Mouse (Mus musculus) C2C12 (cell line): ENCODE measurements around the gene Castor2. TPM values are rescaled to one million over a fixed set of nuclear protein-coding genes. Genes with fewer than 3 reads are reported as not detected.

Source experiments
- H3K27me3 ChIP-seq: one replicate; pipeline ENCODE4 v1.6.1; 2011; ENCODE audit not compliant: control insufficient read depth, insufficient read depth, insufficient read length
- H3K36me3 ChIP-seq: one replicate; pipeline ENCODE4 v1.6.1; 2011; ENCODE audit not compliant: control insufficient read depth, insufficient read depth
- H3K4me3 ChIP-seq: one replicate; pipeline ENCODE4 v1.5.1; 2011; ENCODE audit warnings: mild to moderate bottlenecking, control low read depth; ENCODE audit not compliant: poor library complexity, insufficient read depth, severe bottlenecking
- H3K79me2 ChIP-seq: one replicate; pipeline ENCODE4 v1.6.1; 2011; ENCODE audit not compliant: control insufficient read depth, insufficient read depth
- H3K79me3 ChIP-seq: one replicate; pipeline ENCODE4 v1.6.1; 2011; ENCODE audit warnings: low read depth, control low read depth
- H3ac ChIP-seq: one replicate; pipeline ENCODE3; 2011; ENCODE audit warnings: low read depth; ENCODE audit not compliant: control insufficient read depth, insufficient read length
- CEBPB ChIP-seq: IDR thresholded peaks from one replicate; pipeline ENCODE4 v1.6.1; 2011; ENCODE audit warnings: low read depth, mild to moderate bottlenecking, control low read depth, moderate library complexity
- CTCF ChIP-seq: IDR thresholded peaks from one replicate; pipeline ENCODE4 v1.5.1; 2011; ENCODE audit not compliant: control insufficient read depth, insufficient read depth, insufficient read length
- FOSL1 ChIP-seq: IDR thresholded peaks from one replicate; pipeline ENCODE4 v1.8.0; 2011; ENCODE audit warnings: mild to moderate bottlenecking, low read length; ENCODE audit not compliant: poor library complexity, insufficient read depth, severe bottlenecking
- MAX ChIP-seq: IDR thresholded peaks from one replicate; pipeline ENCODE4 v1.6.1; 2011; ENCODE audit warnings: mild to moderate bottlenecking, control low read depth
- MYOD1 ChIP-seq: IDR thresholded peaks from one replicate; pipeline ENCODE4 v1.6.1; 2011; ENCODE audit warnings: low read depth; ENCODE audit not compliant: control insufficient read depth, insufficient read length
- MYOG ChIP-seq: IDR thresholded peaks from one replicate; pipeline ENCODE4 v1.6.1; 2011; ENCODE audit not compliant: control insufficient read depth, insufficient read length; ENCODE audit errors: extremely low read depth
- USF1 ChIP-seq: IDR thresholded peaks from one replicate; pipeline ENCODE4 v1.6.1; 2011; ENCODE audit warnings: low read depth, mild to moderate bottlenecking, control low read depth, moderate library complexity
- polyA plus RNA-seq: library from polyadenylated mRNA; unstranded; fragments of >200 nt; fragmentation: generic; extraction: Trizol; gene quantifications from one replicate; pipeline ENCODE4 v1.2.1, GENCODE M21; 2012; ENCODE audit warnings: missing spikeins

The Castor2 gene
- polyA plus RNA-seq, 1 experiment, result 3.0 TPM

DNA sequence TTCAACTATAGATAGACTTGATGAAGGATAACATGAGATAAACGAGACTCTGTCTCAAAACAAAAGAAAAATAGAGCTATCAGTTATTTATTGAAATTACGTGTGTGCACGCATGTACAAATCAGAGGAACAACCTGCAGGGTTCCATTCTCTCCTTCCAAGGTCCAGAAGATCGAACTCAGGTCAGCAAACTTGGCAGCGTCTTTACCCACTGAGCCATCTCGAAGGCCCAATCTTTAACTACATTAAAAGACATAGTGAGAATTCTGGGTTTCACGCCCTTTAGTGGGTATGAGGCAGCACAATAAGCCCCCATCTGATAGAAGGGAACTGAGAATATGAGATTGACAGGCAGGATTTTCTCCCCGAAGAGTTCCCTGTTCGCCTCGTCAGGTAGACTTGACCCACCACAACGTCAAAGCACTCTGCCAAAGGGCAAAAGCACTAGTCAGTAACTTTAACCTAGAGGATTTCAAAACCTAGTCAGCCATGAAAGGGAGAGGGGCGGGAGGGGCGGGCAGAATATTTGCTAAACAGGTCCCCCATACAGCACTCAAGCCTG is 1.1 kb upstream of the Castor2 start:
- H3K36me3 ChIP-seq, result no peaks in the 10 kb centered on the region

GRCm38 (mm10) chr5:134098976-134099375 is 535 bp upstream of the Castor2 start:
- Histone ChIP-seq H3K4me3 (peak overlapping the region; percentile 48), H3K27me3 (no peaks in the 10 kb centered on the region), H3K36me3 (no peaks in the 10 kb centered on the region), H3K79me2 (no peaks in the 10 kb centered on the region), H3ac (peak overlapping the region; percentile 39), H3K79me3 (no peaks in the 10 kb centered on the region)
- TF ChIP-seq USF1 (no peak), MYOD1 (no peak), CEBPB (no peak), MYOG (no peak), CTCF (no peak), MAX (no peak), FOSL1 (no peak)

More for the DNA sequence above, 1.1 kb upstream of the Castor2 start:
- no peaks in the 10 kb centered on the region for H3K79me2 ChIP-seq
- TF ChIP-seq MYOG (no peak), CTCF (no peak), MYOD1 (no peak), CEBPB (no peak), USF1 (no peak), MAX (no peak), FOSL1 (no peak)
- H3K79me3 ChIP-seq, result no peaks in the 10 kb centered on the region
- no peak overlapping the region for H3ac ChIP-seq
- no peak overlapping the region for H3K4me3 ChIP-seq
- H3K27me3 ChIP-seq, result no peaks in the 10 kb centered on the region

DNA sequence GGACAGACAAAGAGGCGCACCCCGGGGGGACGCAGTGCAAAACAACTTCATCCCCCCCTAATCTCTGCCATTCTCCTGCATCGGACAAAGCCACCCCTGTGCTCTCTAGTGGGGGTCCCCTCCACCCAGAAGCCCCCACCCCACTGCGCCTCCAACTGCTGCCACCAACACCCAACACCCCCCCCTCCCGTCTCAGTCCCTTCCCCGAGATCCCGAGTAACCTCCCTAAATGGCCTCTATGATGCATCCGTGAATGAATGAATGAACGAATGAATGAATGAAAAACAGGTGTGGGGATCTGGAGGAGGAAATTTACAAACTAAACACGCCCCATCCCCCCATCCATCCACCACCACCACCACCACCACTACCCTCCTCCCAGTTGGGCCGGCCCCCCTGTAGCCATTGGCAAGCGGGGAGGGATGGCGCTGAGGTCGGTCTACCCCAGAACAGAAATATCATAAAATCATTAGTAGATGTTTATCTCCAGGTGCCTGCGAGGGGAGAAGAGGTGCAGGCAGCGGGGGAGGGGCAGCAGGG is 791 bp downstream of the Castor2 start:
- H3K4me3 ChIP-seq, result peak overlapping the region; percentile 48
- H3ac ChIP-seq, result no peak overlapping the region
- no peak for TF ChIP-seq USF1
- no peak for TF ChIP-seq CTCF
- no peak for TF ChIP-seq MYOG
- TF ChIP-seq MYOD1, result no peak
- no peak for TF ChIP-seq FOSL1
- TF ChIP-seq CEBPB, result no peak
- no peak for TF ChIP-seq MAX
- H3K27me3 ChIP-seq, result no peaks in the 10 kb centered on the region
- no peaks in the 10 kb centered on the region for H3K79me2 ChIP-seq
- H3K36me3 ChIP-seq, result no peaks in the 10 kb centered on the region
- H3K79me3 ChIP-seq, result no peaks in the 10 kb centered on the region

DNA sequence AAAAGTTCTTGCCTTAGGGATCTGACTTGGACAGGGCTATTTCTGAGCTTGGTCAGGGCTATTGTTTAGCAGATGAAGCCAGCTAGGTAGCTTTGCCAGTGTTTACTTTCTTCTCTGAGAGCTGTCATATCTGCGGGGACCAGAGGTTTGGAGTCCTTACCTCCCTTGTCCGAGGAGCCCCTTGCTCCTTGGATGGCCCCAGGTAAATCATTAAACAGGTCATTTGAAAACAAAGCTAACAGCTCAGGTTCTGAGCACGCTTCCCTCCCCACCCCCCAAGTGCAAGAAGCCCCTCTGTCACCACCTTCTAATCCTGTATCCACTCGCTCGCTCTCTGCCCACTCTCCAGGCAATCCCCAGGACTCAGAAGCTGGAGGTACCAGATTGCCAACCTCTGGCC is 1.8 kb downstream of the Castor2 start:
- Histone ChIP-seq H3K79me3 (no peaks in the 10 kb centered on the region), H3K36me3 (no peaks in the 10 kb centered on the region), H3K4me3 (no peak overlapping the region), H3K27me3 (no peaks in the 10 kb centered on the region), H3ac (no peak overlapping the region), H3K79me2 (no peaks in the 10 kb centered on the region)
- no peak for TF ChIP-seq CEBPB
- TF ChIP-seq USF1, result no peak
- no peak for TF ChIP-seq MYOG
- TF ChIP-seq CTCF, result no peak
- no peak for TF ChIP-seq MAX
- TF ChIP-seq FOSL1, result no peak
- no peak for TF ChIP-seq MYOD1

DNA sequence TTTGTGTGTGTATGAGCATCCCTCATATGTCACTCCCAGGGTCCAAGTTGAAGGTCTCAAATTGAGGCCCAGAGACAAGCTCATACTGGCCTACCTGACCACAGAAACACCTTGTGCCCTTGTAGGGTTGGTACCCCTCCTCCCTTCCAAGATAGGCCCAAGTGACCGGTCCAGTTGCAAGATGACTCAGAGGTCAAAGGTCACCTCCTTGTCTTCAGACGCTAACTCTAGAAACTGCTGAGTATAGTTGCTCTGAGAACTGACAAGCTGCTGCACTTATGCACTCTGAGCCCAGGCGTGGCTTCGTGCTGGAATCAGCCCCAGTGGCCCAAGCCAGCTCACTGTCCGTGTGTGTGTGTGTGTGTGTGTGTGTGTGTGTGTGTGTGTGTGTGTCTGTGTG is 2.4 kb downstream of the Castor2 start:
- H3K36me3 ChIP-seq, result no peaks in the 10 kb centered on the region
- no peaks in the 10 kb centered on the region for H3K79me3 ChIP-seq
- no peak overlapping the region for H3K4me3 ChIP-seq
- TF ChIP-seq MAX, result no peak
- TF ChIP-seq CTCF, result no peak
- TF ChIP-seq CEBPB, result no peak
- no peak for TF ChIP-seq MYOD1
- TF ChIP-seq MYOG, result no peak
- TF ChIP-seq USF1, result no peak
- no peak for TF ChIP-seq FOSL1
- no peaks in the 10 kb centered on the region for H3K79me2 ChIP-seq
- H3ac ChIP-seq, result no peak overlapping the region
- no peaks in the 10 kb centered on the region for H3K27me3 ChIP-seq

GRCm38 (mm10) chr5:134102720-134103119 is 3.2 kb downstream of the Castor2 start:
- Histone ChIP-seq H3ac (no peak overlapping the region), H3K27me3 (no peaks in the 10 kb centered on the region), H3K79me3 (no peaks in the 10 kb centered on the region), H3K36me3 (no peaks in the 10 kb centered on the region), H3K79me2 (no peaks in the 10 kb centered on the region), H3K4me3 (no peak overlapping the region)
- TF ChIP-seq CEBPB (no peak), MAX (no peak), FOSL1 (no peak), CTCF (no peak), USF1 (no peak), MYOG (no peak), MYOD1 (no peak)
